In genomic region chr8:106508456-106508855, GRCm38 (mm10) we compare ENCODE assay signal across 12 mouse cellular contexts. TPM values are rescaled to one million over a fixed set of nuclear protein-coding genes. Genes with fewer than 3 reads are reported as not detected.
DNase-seq lines count a peak whose midpoint lies in the region; ATAC-seq and TF ChIP-seq lines count a peak whose summit lies in the region.
"Had no signal": no experiment of that assay in that cellular context is flagged by ENCODE, and none has a peak within 500 bp of the region (broad histone marks: within the 10 kb centered on the region; RNA-seq: fewer than 3 reads in every experiment).

No protein-coding gene starts in this region.

- DNase-seq in heart, adult 11 months: peak; percentile 55
- DNase-seq in heart, adult 8-10 months (ENCODE audit: low spot score): no peak
- no peak for DNase-seq in heart, postnatal 0 days (ENCODE audit: low spot score)
- no peak for DNase-seq in frontal cortex, postnatal 36 days (ENCODE audit: low spot score in 2 of 2)
- no peak for DNase-seq in thymus, adult 2 months
- DNase-seq: lung, postnatal 36 days; thymus, postnatal 4 days had no signal

- H3K4me3 ChIP-seq in E14TG2a.4 (replicated peaks; ENCODE audit: low read length): peak overlapping the region; percentile 65
- H3K4me3 ChIP-seq in heart, postnatal 0 days (ENCODE audit: low read depth, low read length): peak overlapping the region; percentile 45
- peak overlapping the region; percentile 31; the same call in 1 of the 2 replicates for H3K4me3 ChIP-seq in limb, embryonic 15.5 days
- H3K4me3 ChIP-seq in thymus, adult 2 months (ENCODE audit: control insufficient read depth, insufficient read depth, low read length): no peak overlapping the region

- TF ChIP-seq CTCF in E14TG2a.4 (conservative IDR thresholded peaks at IDR 0.05; ENCODE audit: low read length): no peak
- TF ChIP-seq CTCF in heart, postnatal 0 days (IDR thresholded peaks at IDR 0.05; ENCODE audit: low read depth): no peak
- no peak for TF ChIP-seq CTCF in thymus, adult 2 months (IDR thresholded peaks at IDR 0.05; ENCODE audit: borderline replicate concordance, control insufficient read depth, extremely low read depth, insufficient read depth, low read length, poor library complexity)

- no peak overlapping the region for H3K27ac ChIP-seq in heart, postnatal 0 days (ENCODE audit: low read depth)
- no peak overlapping the region for H3K27ac ChIP-seq in limb, embryonic 15.5 days
- H3K27ac ChIP-seq in thymus, adult 2 months (ENCODE audit: control insufficient read depth, insufficient read depth, low read length): no peak overlapping the region

- no peak for TF ChIP-seq EP300 in heart, postnatal 0 days (IDR thresholded peaks at IDR 0.05; ENCODE audit: low read depth)

- peaks cover 6% of the 10 kb centered on the region for H3K36me3 ChIP-seq in E14TG2a.4 (ENCODE audit: insufficient read depth, low read length)
- H3K36me3 ChIP-seq in heart, postnatal 0 days (replicated peaks; ENCODE audit: control insufficient read depth, insufficient read depth, low read length): no peaks in the 10 kb centered on the region
- H3K36me3 ChIP-seq in limb, embryonic 15.5 days: no peaks in the 10 kb centered on the region
- H3K36me3 ChIP-seq in thymus, adult 2 months (ENCODE audit: control insufficient read depth, insufficient read depth, low read length): no peaks in the 10 kb centered on the region

- no peak overlapping the region for H3K9ac ChIP-seq in heart, postnatal 0 days (replicated peaks; ENCODE audit: low read depth, low read length)
- no peak overlapping the region for H3K9ac ChIP-seq in limb, embryonic 15.5 days

- H3K4me1 ChIP-seq in E14TG2a.4 (replicated peaks; ENCODE audit: low read depth, low read length): peaks cover 62% of the 10 kb centered on the region
- H3K4me1 ChIP-seq in heart, postnatal 0 days (ENCODE audit: control insufficient read depth, insufficient read depth): peaks cover 14% of the 10 kb centered on the region
- H3K4me1 ChIP-seq in limb, embryonic 15.5 days: peaks cover 57% of the 10 kb centered on the region
- H3K4me1 ChIP-seq in thymus, adult 2 months (replicated peaks; ENCODE audit: control insufficient read depth, insufficient read depth, low read length): peaks cover 8% of the 10 kb centered on the region; the same call in 1 of the 2 replicates

- ATAC-seq in heart, postnatal 0 days (ENCODE audit: insufficient read depth, low read depth): no peak
- ATAC-seq in limb, embryonic 15.5 days (ENCODE audit: insufficient number of reproducible peaks, low FRiP score, low TSS enrichment, low read depth): no peak
- ATAC-seq in cerebellum, adult (ENCODE audit: insufficient number of reproducible peaks, low FRiP score, low TSS enrichment): no peak

- 45% methylated on average over 3 of the region's 3 CpGs for WGBS in heart, postnatal 0 days
- 28% methylated on average over 3 of the region's 3 CpGs for WGBS in limb, embryonic 15.5 days
- WGBS in thymus, adult 2 months: 40% methylated on average over 3 of the region's 3 CpGs

- H3K9me3 ChIP-seq in E14TG2a.4 (ENCODE audit: low read length): peaks cover 44% of the 10 kb centered on the region
- H3K9me3 ChIP-seq in heart, postnatal 0 days (replicated peaks; ENCODE audit: control insufficient read depth, low read length): no peaks in the 10 kb centered on the region
- H3K9me3 ChIP-seq in limb, embryonic 15.5 days: no peaks in the 10 kb centered on the region

- H3K27me3 ChIP-seq in E14TG2a.4 (ENCODE audit: insufficient read depth, low read length): peaks cover 60% of the 10 kb centered on the region
- H3K27me3 ChIP-seq in heart, postnatal 0 days (ENCODE audit: control insufficient read depth, insufficient read depth, low read length): peaks cover 18% of the 10 kb centered on the region; the same call in 1 of the 2 replicates
- no peaks in the 10 kb centered on the region; the same call in 1 of the 2 replicates for H3K27me3 ChIP-seq in limb, embryonic 15.5 days
- H3K27me3 ChIP-seq in thymus, adult 2 months (ENCODE audit: control insufficient read depth, insufficient read depth, low read length): peaks cover 14% of the 10 kb centered on the region

- peak overlapping the region; percentile 77; the same call in 1 of the 2 replicates for H3K4me2 ChIP-seq in heart, postnatal 0 days (ENCODE audit: low read depth, low read length)
- H3K4me2 ChIP-seq in limb, embryonic 15.5 days: 0 out of 2 replicates have a peak overlapping the region, but pooled peaks have one; percentile 67

- TF ChIP-seq POLR2A in thymus, adult 2 months (IDR thresholded peaks at IDR 0.05; ENCODE audit: control insufficient read depth, extremely low read depth, insufficient read depth, low read length, poor library complexity): no peak

RNA-seq across cellular contexts. Expression of gene Cdh3, which starts 2.2 kb away (rescaled TPM):
- 1 to 10 TPM in 1 of 4 experiments, under 1 TPM in 3; 0.71 to 1.7 (median 0.87) TPM for total RNA-seq in heart, adult 8-10 months (2022)
- total RNA-seq in heart, postnatal 0 days (2014; rRNA removed; ENCODE audit: low replicate concordance): 9.2 and 11.4 TPM in 2 replicates
- polyA plus RNA-seq in heart, postnatal 0 days (2015; fragmentation: Nextera tagmentation; extraction: Ambion mirVana): 4.3 and 4.5 TPM in 2 replicates
- polyA plus RNA-seq in limb, embryonic 15.5 days (2015; fragmentation: Nextera tagmentation; extraction: Ambion mirVana): 29.3 and 33.3 TPM in 2 replicates
- 8.0 and 8.2 TPM in 2 replicates for polyA plus RNA-seq in thymus, adult 2 months (2012; rRNA removed)
- total RNA-seq: gastrocnemius, adult 18-20 months had no signal

RNA-seq across cellular contexts. Expression of gene 6030452D12Rik, which starts 8.1 kb away (rescaled TPM):
- total RNA-seq in heart, adult 8-10 months (2022): not detected
- total RNA-seq in heart, postnatal 0 days (2014; rRNA removed; ENCODE audit: low replicate concordance): not detected in 2 replicates
- not detected in 2 replicates for polyA plus RNA-seq in heart, postnatal 0 days (2015; fragmentation: Nextera tagmentation; extraction: Ambion mirVana)
- not detected in 2 replicates for polyA plus RNA-seq in limb, embryonic 15.5 days (2015; fragmentation: Nextera tagmentation; extraction: Ambion mirVana)
- polyA plus RNA-seq in thymus, adult 2 months (2012; rRNA removed): not detected in 2 replicates
- total RNA-seq: gastrocnemius, adult 18-20 months; layer of hippocampus, adult 8-10 months had no signal
